Mouse (Mus musculus): ENCODE measurements at regions not wholly inside any gene's neighbourhood (a gene's known extent, or its start where the extent isn't known, plus 50 kb on each side); places are given as distances from the start of the nearest gene placed in this dataset.

GRCm38 (mm10) chr7:36046053-36046452, 243.2 kb upstream of the Zfp507 start:
- 72% methylated on average over 8 of the region's 8 CpGs for WGBS
- no peaks in the 10 kb centered on the region for H3K4me1 ChIP-seq
- H3K4me3 ChIP-seq: no peak overlapping the region
- no peak for ATAC-seq (ENCODE audit: extremely low read depth, insufficient number of reproducible peaks, low FRiP score, low TSS enrichment)
- no peaks in the 10 kb centered on the region for H3K36me3 ChIP-seq
- no peak overlapping the region for H3K9ac ChIP-seq
- H3K27ac ChIP-seq (replicated peaks): no peak overlapping the region
- no peaks in the 10 kb centered on the region for H3K9me3 ChIP-seq
- no peak overlapping the region for H3K4me2 ChIP-seq
- H3K27me3 ChIP-seq (replicated peaks): no peaks in the 10 kb centered on the region

- H3K27ac ChIP-seq (replicated peaks): no peak overlapping the region
- 84% methylated on average over 3 of the region's 3 CpGs for WGBS
- no peaks in the 10 kb centered on the region for H3K9me3 ChIP-seq
- H3K4me1 ChIP-seq: no peaks in the 10 kb centered on the region
- ATAC-seq (ENCODE audit: extremely low read depth, insufficient number of reproducible peaks, low FRiP score, low TSS enrichment): no peak
- H3K36me3 ChIP-seq: no peaks in the 10 kb centered on the region
- no peak overlapping the region for H3K4me3 ChIP-seq
- H3K27me3 ChIP-seq (replicated peaks): no peaks in the 10 kb centered on the region
- no peak overlapping the region for H3K4me2 ChIP-seq
- H3K9ac ChIP-seq: no peak overlapping the region
Observed at GRCm38 (mm10) chr7:36031881-36032280, 229.1 kb upstream of the Zfp507 start.

GRCm38 (mm10) chr7:36023015-36023414, 220.2 kb upstream of the Zfp507 start:
- WGBS: 69% methylated on average over 10 of the region's 10 CpGs
- Histone ChIP-seq H3K36me3 (no peaks in the 10 kb centered on the region), H3K4me3 (no peak overlapping the region), H3K4me2 (no peak overlapping the region), H3K27ac (replicated peaks) (no peak overlapping the region), H3K9ac (no peak overlapping the region), H3K9me3 (peaks cover 4% of the 10 kb centered on the region; the same call in 1 of the 2 replicates), H3K4me1 (no peaks in the 10 kb centered on the region), H3K27me3 (replicated peaks) (peaks cover 3% of the 10 kb centered on the region; the same call in 1 of the 2 replicates)
- no peak for ATAC-seq (ENCODE audit: extremely low read depth, insufficient number of reproducible peaks, low FRiP score, low TSS enrichment)

- Histone ChIP-seq H3K9ac (no peak overlapping the region), H3K27ac (replicated peaks) (no peak overlapping the region), H3K4me2 (no peak overlapping the region), H3K4me3 (no peak overlapping the region), H3K4me1 (no peaks in the 10 kb centered on the region), H3K36me3 (no peaks in the 10 kb centered on the region), H3K9me3 (peaks cover 4% of the 10 kb centered on the region; the same call in 1 of the 2 replicates), H3K27me3 (replicated peaks) (peaks cover 3% of the 10 kb centered on the region; the same call in 1 of the 2 replicates)
- WGBS: 73% methylated on average over 6 of the region's 6 CpGs
- ATAC-seq (ENCODE audit: extremely low read depth, insufficient number of reproducible peaks, low FRiP score, low TSS enrichment): no peak
Observed at GRCm38 (mm10) chr7:36022489-36022888, 219.7 kb upstream of the Zfp507 start.

- Histone ChIP-seq H3K27ac (replicated peaks) (no peak overlapping the region), H3K4me3 (no peak overlapping the region), H3K4me1 (0 out of 2 replicates have a peak, but pooled peaks cover under 1% of the 10 kb centered on the region), H3K4me2 (no peak overlapping the region), H3K36me3 (no peaks in the 10 kb centered on the region), H3K9me3 (no peaks in the 10 kb centered on the region), H3K27me3 (replicated peaks) (peaks cover 12% of the 10 kb centered on the region), H3K9ac (no peak overlapping the region)
- ATAC-seq (ENCODE audit: extremely low read depth, insufficient number of reproducible peaks, low FRiP score, low TSS enrichment): no peak
- 70% methylated on average over 19 of the region's 19 CpGs for WGBS
Observed at GRCm38 (mm10) chr7:36016926-36017753, 214.3 kb upstream of the Zfp507 start.

GRCm38 (mm10) chr7:35996609-35997008, 193.8 kb upstream of the Zfp507 start:
- Histone ChIP-seq H3K9ac (no peak overlapping the region), H3K4me3 (no peak overlapping the region), H3K9me3 (no peaks in the 10 kb centered on the region), H3K4me1 (no peaks in the 10 kb centered on the region), H3K27me3 (replicated peaks) (0 out of 2 replicates have a peak, but pooled peaks cover 3% of the 10 kb centered on the region), H3K27ac (replicated peaks) (no peak overlapping the region), H3K36me3 (no peaks in the 10 kb centered on the region), H3K4me2 (no peak overlapping the region)
- 69% methylated on average over 5 of the region's 5 CpGs for WGBS
- no peak for ATAC-seq (ENCODE audit: extremely low read depth, insufficient number of reproducible peaks, low FRiP score, low TSS enrichment)

- Histone ChIP-seq H3K4me1 (no peaks in the 10 kb centered on the region), H3K27ac (replicated peaks) (no peak overlapping the region), H3K4me2 (no peak overlapping the region), H3K9me3 (no peaks in the 10 kb centered on the region), H3K4me3 (no peak overlapping the region), H3K27me3 (replicated peaks) (0 out of 2 replicates have a peak, but pooled peaks cover 3% of the 10 kb centered on the region), H3K36me3 (no peaks in the 10 kb centered on the region), H3K9ac (no peak overlapping the region)
- WGBS: 83% methylated on average over 8 of the region's 8 CpGs
- ATAC-seq (ENCODE audit: extremely low read depth, insufficient number of reproducible peaks, low FRiP score, low TSS enrichment): no peak
Observed at GRCm38 (mm10) chr7:35992511-35992910, 189.7 kb upstream of the Zfp507 start.

- H3K4me1 ChIP-seq: no peaks in the 10 kb centered on the region
- no peaks in the 10 kb centered on the region for H3K36me3 ChIP-seq
- ATAC-seq (ENCODE audit: extremely low read depth, insufficient number of reproducible peaks, low FRiP score, low TSS enrichment): no peak
- 0 out of 2 replicates have a peak, but pooled peaks cover 3% of the 10 kb centered on the region for H3K27me3 ChIP-seq (replicated peaks)
- H3K4me3 ChIP-seq: no peak overlapping the region
- H3K27ac ChIP-seq (replicated peaks): no peak overlapping the region
- H3K4me2 ChIP-seq: no peak overlapping the region
- WGBS: 73% methylated on average over 5 of the region's 5 CpGs
- H3K9ac ChIP-seq: no peak overlapping the region
- no peaks in the 10 kb centered on the region for H3K9me3 ChIP-seq
Observed at GRCm38 (mm10) chr7:35991141-35991540, 188.3 kb upstream of the Zfp507 start.

- Histone ChIP-seq H3K27ac (replicated peaks) (no peak overlapping the region), H3K4me1 (no peaks in the 10 kb centered on the region), H3K27me3 (replicated peaks) (no peaks in the 10 kb centered on the region), H3K9me3 (no peaks in the 10 kb centered on the region), H3K4me2 (no peak overlapping the region), H3K4me3 (no peak overlapping the region), H3K9ac (no peak overlapping the region), H3K36me3 (no peaks in the 10 kb centered on the region)
- no peak for ATAC-seq (ENCODE audit: extremely low read depth, insufficient number of reproducible peaks, low FRiP score, low TSS enrichment)
- WGBS: 81% methylated on average over 8 of the region's 8 CpGs
Observed at GRCm38 (mm10) chr7:35989456-35989855, 186.7 kb upstream of the Zfp507 start.

GRCm38 (mm10) chr7:35988449-35989109, 185.8 kb upstream of the Zfp507 start:
- no peak overlapping the region for H3K27ac ChIP-seq (replicated peaks)
- 77% methylated on average over 13 of the region's 13 CpGs for WGBS

GRCm38 (mm10) chr7:35977986-35978385, 175.2 kb upstream of the Zfp507 start:
- H3K4me2 ChIP-seq: no peak overlapping the region
- H3K9ac ChIP-seq: no peak overlapping the region
- no peak for ATAC-seq (ENCODE audit: extremely low read depth, insufficient number of reproducible peaks, low FRiP score, low TSS enrichment)
- no peaks in the 10 kb centered on the region for H3K36me3 ChIP-seq
- no peaks in the 10 kb centered on the region for H3K27me3 ChIP-seq (replicated peaks)
- 65% methylated on average over 9 of the region's 9 CpGs for WGBS
- no peaks in the 10 kb centered on the region for H3K9me3 ChIP-seq
- no peaks in the 10 kb centered on the region for H3K4me1 ChIP-seq
- H3K4me3 ChIP-seq: no peak overlapping the region
- H3K27ac ChIP-seq (replicated peaks): no peak overlapping the region

More at GRCm38 (mm10) chr7:35988449-35989109, 185.8 kb upstream of the Zfp507 start:
- Histone ChIP-seq H3K9me3 (no peaks in the 10 kb centered on the region), H3K4me3 (no peak overlapping the region), H3K27me3 (replicated peaks) (no peaks in the 10 kb centered on the region), H3K9ac (no peak overlapping the region), H3K4me2 (no peak overlapping the region), H3K4me1 (no peaks in the 10 kb centered on the region), H3K36me3 (no peaks in the 10 kb centered on the region)
- no peak for ATAC-seq (ENCODE audit: extremely low read depth, insufficient number of reproducible peaks, low FRiP score, low TSS enrichment)

All from heart, embryonic 13.5 days (tissue).